Mouse (Mus musculus): ENCODE measurements around the gene Dmrtc1a.
"Not testable (repeated sequence)": the region's sequence is repeated elsewhere in the genome, so short reads cannot be mapped to it uniquely, and the experiment has no call there.

The Dmrtc1a gene

DNA sequence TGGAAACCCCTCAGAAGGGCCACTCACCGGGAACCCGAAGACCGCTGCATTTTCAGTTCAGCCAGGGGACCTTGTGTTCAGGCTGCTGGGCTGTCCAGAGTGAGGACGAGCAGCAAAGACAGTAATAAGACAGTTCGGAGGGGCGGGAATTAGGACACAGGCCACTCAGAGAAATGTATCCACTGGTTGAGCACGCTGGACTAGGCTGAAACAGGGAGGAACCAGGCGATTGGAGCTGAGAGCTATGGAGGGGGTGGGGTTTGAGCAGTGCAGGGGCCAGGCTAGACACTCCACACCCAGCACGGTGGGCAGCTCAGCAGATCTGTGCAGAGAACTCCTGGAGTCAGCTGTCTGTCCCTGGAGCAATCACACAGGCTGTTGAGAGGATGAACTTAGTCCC, at the start of gene Dmrtc1a, which contains the start of gene 1700011M02Rik:
TSS of gene Dmrtc1a (minus strand) at position 101 of the 400 bp plus-strand sequence.
TSS of gene 1700011M02Rik (plus strand) at position 319 of the 400 bp plus-strand sequence.
- DNase-seq = not testable (repeated sequence)

DNA sequence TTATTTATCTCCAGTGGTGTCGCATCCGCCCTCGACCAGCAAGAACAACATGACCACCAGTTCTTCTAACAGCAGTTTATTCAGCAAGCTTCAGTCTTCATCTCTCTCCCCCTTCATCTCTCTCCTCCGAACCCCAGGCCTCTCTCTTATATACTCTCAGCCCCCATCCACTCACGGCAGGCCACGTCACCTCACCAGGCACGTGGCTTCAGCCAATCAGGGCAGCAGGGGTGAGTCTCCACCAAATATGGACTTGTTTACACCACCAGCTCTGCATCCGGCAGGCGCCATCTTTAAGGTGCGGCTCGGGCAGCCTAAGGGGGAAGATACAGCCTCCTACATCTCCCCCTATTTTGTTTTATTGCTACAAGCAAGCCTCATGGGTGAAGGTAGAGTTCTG, 41.6 kb upstream of the Dmrtc1a start:
- DNase-seq = peak; percentile 22

DNA sequence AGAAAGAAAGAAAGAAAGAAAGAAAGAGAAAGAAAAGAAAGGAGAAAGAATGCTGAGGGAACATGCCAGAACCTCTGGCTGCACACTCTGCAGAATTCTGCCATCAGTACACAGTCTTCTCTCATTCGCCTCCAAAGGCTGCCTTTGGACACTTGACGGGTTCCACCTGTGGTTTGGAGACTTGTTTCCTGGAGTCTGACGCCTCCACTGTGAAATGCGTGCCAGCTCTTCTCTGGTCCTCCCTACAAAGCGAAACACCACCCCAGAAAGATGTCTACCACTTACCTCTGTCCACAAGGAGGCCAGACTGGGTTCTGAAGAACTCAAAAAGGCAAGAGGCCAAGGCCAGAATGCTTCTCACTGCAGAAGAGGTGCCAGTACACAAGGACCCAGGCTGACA, 28.3 kb upstream of the Dmrtc1a start:
- DNase-seq = no peak

DNA sequence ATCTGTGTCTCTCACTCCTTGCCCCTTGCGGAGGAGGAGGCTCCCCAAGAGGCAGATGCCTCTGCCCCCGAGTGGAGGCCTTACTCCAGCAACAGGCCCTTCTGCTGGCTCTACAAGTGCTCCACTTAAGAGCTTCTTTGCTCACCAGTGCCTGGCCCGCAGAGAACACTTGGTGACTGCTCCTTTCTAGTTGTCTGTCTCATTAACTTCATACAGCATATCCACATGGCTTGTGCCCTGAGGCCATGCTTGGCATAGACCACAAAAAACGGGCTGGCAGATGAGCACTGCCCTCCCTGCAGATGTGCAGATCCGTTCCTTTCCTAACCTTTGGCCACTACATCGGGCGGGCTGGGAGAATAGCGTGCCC, 25.9 kb upstream of the Dmrtc1a start:
- no peak for DNase-seq

DNA sequence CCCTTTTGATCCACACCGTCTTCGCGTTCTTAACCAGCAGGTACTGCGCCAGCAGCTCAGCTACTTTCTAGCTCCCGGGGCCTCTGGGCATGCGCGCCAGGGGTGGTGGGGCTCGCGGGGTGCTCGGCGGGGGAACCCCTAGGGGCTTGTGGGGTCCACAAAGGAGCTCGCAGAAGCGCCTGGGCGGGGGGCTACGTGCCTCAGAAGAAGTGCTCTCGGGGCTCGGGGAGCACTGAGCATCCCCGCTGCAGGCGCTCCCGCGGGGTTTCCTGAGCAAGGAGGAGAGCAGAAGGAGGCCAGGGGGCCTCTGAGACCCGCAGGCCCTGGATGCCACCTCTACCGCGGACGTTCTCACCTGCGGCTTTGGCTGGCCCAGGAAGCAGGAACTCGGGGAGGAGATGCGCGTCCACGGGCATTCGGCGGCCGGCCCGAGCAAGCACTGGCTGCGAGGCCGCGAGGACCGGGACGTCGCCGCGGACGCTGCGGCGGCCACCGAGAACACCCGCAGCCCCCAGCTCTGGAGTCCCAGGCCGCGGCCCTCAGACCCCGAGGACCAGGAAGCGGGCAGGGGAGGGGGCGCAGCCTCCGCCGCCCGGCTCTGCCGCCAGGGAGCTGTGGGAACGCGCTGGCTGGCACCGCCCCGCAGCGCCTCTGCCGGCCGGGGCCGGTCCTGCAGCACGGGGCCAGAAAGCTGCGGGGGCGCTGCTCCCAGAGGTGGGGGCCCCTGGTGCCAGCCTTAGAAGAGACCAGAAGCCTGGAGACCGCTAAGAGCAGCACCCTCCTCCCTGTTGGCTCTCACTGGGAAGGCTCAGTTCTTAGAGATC, 25.3 kb upstream of the Dmrtc1a start:
- peak; percentile 65 for DNase-seq

DNA sequence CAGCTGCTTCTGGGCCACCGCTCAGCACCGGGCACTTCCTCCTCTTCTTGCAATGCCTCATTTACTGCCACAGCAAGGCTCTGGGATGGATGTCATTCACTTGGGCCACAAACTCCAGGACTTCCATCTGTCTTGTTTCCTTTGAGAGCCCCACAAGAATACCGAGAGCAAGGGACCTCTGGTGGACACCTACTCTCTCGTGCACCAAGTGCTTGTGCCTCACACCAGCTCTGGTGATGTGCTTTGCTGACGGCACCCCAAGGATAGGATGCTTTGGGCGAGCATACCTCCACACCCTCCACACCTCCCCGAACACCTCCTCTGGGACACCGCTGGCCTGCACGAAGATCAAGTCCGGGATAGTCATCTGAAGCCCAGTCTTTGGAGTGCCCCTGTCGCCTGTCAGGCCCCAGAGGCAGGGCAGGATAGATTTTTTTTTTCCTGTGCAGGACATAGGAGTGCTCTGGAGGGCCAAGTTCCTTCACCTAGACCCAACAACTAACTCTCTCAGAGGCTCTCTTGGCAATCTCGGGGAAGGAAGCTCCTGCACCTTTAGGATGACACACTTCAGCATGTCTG, 24.6 kb upstream of the Dmrtc1a start:
- DNase-seq = peak; percentile 14

DNA sequence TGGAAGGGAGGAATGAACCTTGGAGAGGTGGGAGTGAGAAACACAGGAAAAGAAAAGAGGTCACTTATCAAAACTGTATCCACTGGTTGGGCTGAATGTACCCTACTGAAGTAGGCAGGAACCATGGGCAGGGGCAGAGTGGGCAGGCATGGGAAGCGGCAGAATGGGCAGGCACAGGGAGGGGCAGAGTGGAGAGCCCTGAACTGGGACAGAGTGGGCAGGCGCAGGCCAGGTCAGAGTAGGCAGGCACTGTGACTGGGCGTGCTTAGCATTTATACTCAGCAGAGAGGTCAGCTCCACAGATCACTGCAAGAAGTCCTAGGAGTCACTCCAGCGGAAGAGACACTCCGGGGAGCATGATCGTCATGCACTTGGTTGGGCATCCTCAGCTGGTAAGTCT, 19.6 kb upstream of the Dmrtc1a start, which contains the start of gene 1700018G05Rik:
TSS of gene 1700018G05Rik (plus strand) at position 301 of the 400 bp plus-strand sequence.
- DNase-seq = not testable (repeated sequence)

DNA sequence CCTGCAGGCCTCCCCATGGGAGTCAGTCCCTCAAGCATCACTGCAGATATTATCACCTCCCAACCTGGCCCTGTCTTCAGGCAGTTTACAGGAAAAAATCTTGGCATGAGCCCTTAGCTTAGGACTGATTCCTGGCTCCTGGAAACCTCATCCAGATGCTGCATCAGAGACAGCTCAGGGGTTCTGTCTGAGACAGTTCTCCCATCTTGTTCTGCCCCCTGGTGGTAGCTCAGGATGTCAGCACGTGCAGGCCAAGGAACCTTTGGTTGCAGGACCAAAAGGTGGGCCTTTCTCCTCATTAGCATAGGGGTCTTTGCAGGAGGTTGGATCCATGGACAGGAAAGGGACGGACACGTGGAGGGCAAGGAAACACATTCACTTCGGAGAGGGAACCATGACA, 18.2 kb upstream of the Dmrtc1a start:
- peak; percentile 6 for DNase-seq

DNA sequence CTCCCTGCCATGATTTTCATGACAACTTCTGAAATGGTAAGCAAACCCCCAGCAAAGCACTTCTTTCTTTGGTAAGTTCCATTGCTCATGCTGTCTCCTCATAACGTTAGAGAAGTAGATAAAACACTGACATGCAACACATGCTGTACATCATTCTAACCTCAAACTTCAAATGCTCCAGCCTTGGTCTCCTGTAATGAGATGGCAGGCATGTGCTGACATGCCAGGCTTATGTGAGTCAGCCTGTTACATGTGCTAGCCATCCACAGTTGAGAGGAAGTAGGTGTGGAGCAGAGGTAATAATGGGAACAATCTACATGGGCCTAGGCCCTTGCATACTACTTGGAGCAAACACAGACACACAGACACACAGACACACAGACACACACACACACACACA, 6.3 kb upstream of the Dmrtc1a start:
- DNase-seq = not testable (repeated sequence)

DNA sequence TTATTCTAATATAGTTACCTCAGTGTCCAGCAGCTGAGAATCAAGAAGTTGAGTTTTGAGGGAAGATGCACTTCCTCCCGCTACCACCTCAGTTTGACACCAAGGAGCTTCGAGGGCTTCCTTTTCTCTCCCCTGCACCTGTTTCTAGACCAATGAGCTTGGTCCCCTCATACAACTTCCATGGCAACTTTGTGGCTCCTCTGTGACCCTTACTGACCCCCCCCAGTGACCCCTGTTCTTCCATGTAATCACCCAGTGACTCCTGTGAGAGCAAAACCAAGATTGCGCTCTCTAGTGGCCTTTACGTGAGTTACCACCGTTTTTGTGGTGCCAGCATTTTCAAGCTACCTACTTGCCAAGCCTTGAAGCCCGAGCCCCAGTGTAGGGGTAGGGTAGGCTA, 40.6 kb downstream of the Dmrtc1a start, which contains the start of gene 1700031F05Rik:
TSS of gene 1700031F05Rik (minus strand) at position 101 of the 400 bp plus-strand sequence.
- no peak for DNase-seq

DNA sequence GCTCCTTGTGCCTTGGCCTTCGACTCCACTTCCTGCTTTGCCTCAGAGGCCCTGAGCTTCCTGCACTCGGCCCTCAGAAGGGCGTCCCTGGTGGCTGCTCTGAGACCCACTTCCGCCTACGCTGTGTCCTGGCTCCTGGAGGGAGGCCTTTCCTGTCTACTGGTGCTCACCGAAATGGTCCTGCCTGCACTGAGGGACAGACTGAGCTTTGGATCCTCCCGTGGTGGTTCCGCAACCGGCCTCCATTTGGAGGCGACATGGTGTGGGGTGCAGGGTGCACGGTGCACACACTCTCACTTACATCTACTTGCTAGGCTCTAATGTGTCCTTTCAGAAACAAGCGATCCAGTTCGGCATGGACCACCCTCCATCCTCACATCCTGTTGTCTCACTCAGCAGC, 54.0 kb downstream of the Dmrtc1a start, which contains the start of gene Dmrtc1c2:
TSS of gene Dmrtc1c2 (minus strand) at position 101 of the 400 bp plus-strand sequence.
- DNase-seq = not testable (repeated sequence)

All from cerebellum, adult 11-12 months (tissue).